Mouse (Mus musculus) testis, adult 2 months (tissue): ENCODE results near the gene Tmprss11b. TPM values are rescaled to one million over a fixed set of nuclear protein-coding genes. Genes with fewer than 3 reads are reported as not detected.
"Not testable (repeated sequence)": the region's sequence is repeated elsewhere in the genome, so short reads cannot be mapped to it uniquely, and the experiment has no call there.

ENCODE experiments used
- H3K27ac ChIP-seq: fragments of 200-500 bp; 2 replicates; pipeline ENCODE4 v1.5.1; 2012; ENCODE audit warnings: low read depth, low read length; ENCODE audit not compliant: control insufficient read depth, insufficient read depth
- H3K27me3 ChIP-seq: fragments of 200-500 bp; 2 replicates; pipeline ENCODE4 v1.6.1; 2012; ENCODE audit warnings: mild to moderate bottlenecking, low read length, moderate library complexity; ENCODE audit not compliant: control insufficient read depth, insufficient read depth
- H3K36me3 ChIP-seq: fragments of 200-500 bp; 2 replicates; pipeline ENCODE4 v1.6.1; 2012; ENCODE audit warnings: mild to moderate bottlenecking, low read length; ENCODE audit not compliant: control insufficient read depth, insufficient read depth
- H3K4me1 ChIP-seq: fragments of 200-500 bp; 2 replicates; pipeline ENCODE4 v1.6.1; 2012; ENCODE audit warnings: low read length; ENCODE audit not compliant: control insufficient read depth, insufficient read depth
- H3K4me3 ChIP-seq: fragments of 200-500 bp; 2 replicates; pipeline ENCODE4 v1.5.1; 2012; ENCODE audit warnings: low read depth, mild to moderate bottlenecking, low read length, moderate library complexity, mixed read lengths; ENCODE audit not compliant: control insufficient read depth
- CTCF ChIP-seq: fragments of 200-500 bp; IDR thresholded peaks from 2 replicates; pipeline ENCODE4 v1.5.1; 2012; ENCODE audit warnings: low read depth, mild to moderate bottlenecking, inconsistent platforms, low read length, moderate library complexity; ENCODE audit not compliant: control insufficient read depth, insufficient read depth, insufficient replicate concordance
- POLR2A ChIP-seq: fragments of 200-500 bp; IDR thresholded peaks from 2 replicates; pipeline ENCODE4 v1.6.1; 2012; ENCODE audit warnings: low read depth, mild to moderate bottlenecking, inconsistent platforms, low read length, moderate library complexity; ENCODE audit not compliant: control insufficient read depth
- polyA plus RNA-seq: library from polyadenylated mRNA; depleted of rRNA; stranded (reverse); fragments of >200 nt; gene quantifications from 2 replicates; pipeline ENCODE4 v1.2.3, GENCODE M21; 2012; rRNA removed

Tmprss11b gene
- polyA plus RNA-seq: 0.22 TPM in 2 replicates

GRCm38 (mm10) chr5:86676262-86676661 lies at the start of gene Tmprss11b:
TSS of gene Tmprss11b (minus strand) at chr5:86676362.
- H3K27ac ChIP-seq: no peak within 1 kb of the TSS
- TF ChIP-seq POLR2A (no peak), CTCF (no peak)
- no peaks in the 10 kb centered on the region for H3K36me3 ChIP-seq
- no peak within 1 kb of the TSS for H3K4me3 ChIP-seq
- no peaks in the 10 kb centered on the region for H3K4me1 ChIP-seq
- no peaks in the 10 kb centered on the region for H3K27me3 ChIP-seq

- no peak overlapping the region for H3K4me3 ChIP-seq
- no peaks in the 10 kb centered on the region for H3K27me3 ChIP-seq
- H3K36me3 ChIP-seq: no peaks in the 10 kb centered on the region
- H3K4me1 ChIP-seq: no peaks in the 10 kb centered on the region
- TF ChIP-seq CTCF: no peak
- no peak for TF ChIP-seq POLR2A
- no peak overlapping the region for H3K27ac ChIP-seq
Measured at GRCm38 (mm10) chr5:86725021-86725420, 48.9 kb upstream of the Tmprss11b start.

- Histone ChIP-seq H3K36me3 (no peaks in the 10 kb centered on the region), H3K27ac (no peak overlapping the region), H3K4me3 (no peak overlapping the region), H3K27me3 (no peaks in the 10 kb centered on the region), H3K4me1 (no peaks in the 10 kb centered on the region)
- TF ChIP-seq POLR2A (no peak), CTCF (no peak)
Measured at GRCm38 (mm10) chr5:86722820-86723460, 46.8 kb upstream of the Tmprss11b start.

- no peaks in the 10 kb centered on the region for H3K36me3 ChIP-seq
- no peaks in the 10 kb centered on the region for H3K27me3 ChIP-seq
- no peak for TF ChIP-seq CTCF
- H3K4me1 ChIP-seq: no peaks in the 10 kb centered on the region
- no peak overlapping the region for H3K27ac ChIP-seq
- no peak overlapping the region for H3K4me3 ChIP-seq
Measured at GRCm38 (mm10) chr5:86714967-86715366, 38.8 kb upstream of the Tmprss11b start.

DNA sequence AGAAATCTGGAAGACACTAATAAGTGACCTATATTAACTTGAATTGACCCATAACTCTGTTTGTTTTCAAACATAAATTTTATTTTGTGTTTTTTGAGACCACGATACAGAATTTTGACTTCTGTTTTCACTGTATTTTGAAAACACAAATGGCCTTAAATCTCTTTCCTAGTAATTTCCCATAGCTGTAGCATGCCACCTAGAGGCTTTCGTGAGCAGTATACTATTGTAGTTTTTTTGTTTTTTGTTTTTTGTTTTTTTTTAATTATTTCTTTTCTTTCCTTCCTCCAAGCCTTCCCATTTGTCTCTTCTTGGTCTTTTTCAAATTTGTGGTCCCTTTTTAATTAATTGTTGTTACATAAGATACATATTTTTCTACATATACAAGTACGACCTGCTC lies 28.8 kb upstream of the Tmprss11b start:
- Histone ChIP-seq H3K36me3 (no peaks in the 10 kb centered on the region), H3K27me3 (no peaks in the 10 kb centered on the region), H3K4me1 (no peaks in the 10 kb centered on the region), H3K27ac (no peak overlapping the region), H3K4me3 (no peak overlapping the region)
- TF ChIP-seq CTCF: no peak
- TF ChIP-seq POLR2A: no peak

GRCm38 (mm10) chr5:86684667-86685066 lies 8.5 kb upstream of the Tmprss11b start:
- no peak overlapping the region for H3K27ac ChIP-seq
- no peak for TF ChIP-seq POLR2A
- TF ChIP-seq CTCF: peak; percentile 37; the same call in 1 of the 2 replicates
- no peaks in the 10 kb centered on the region for H3K27me3 ChIP-seq
- H3K4me3 ChIP-seq: no peak overlapping the region
- H3K36me3 ChIP-seq: no peaks in the 10 kb centered on the region
- H3K4me1 ChIP-seq: no peaks in the 10 kb centered on the region

DNA sequence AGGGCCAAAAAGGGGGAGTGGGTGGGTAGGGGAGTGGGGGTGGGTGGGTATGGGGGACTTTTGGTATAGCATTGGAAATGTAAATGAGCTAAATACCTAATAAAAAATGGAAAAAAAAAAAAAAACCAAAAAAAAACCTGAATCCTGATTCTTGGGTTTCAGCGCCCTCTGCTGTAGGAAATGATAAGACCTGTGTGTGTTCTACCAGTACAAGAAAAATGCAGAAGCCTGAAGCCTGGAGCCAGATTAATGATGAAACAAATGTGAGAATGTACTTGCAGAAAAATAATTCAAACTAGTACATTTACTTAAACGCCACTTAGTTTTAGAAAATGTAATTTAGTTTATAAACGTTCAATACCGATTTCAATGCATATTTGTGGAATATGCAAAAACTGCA lies 27.0 kb downstream of the Tmprss11b start:
- H3K4me1 ChIP-seq, H3K36me3 ChIP-seq, H3K4me3 ChIP-seq, H3K27me3 ChIP-seq, H3K27ac ChIP-seq: not testable (repeated sequence)

- no peak overlapping the region for H3K27ac ChIP-seq
- H3K4me1 ChIP-seq: no peaks in the 10 kb centered on the region
- TF ChIP-seq POLR2A (no peak), CTCF (no peak)
- no peaks in the 10 kb centered on the region for H3K27me3 ChIP-seq
- H3K36me3 ChIP-seq: no peaks in the 10 kb centered on the region
- no peak overlapping the region for H3K4me3 ChIP-seq
Measured at GRCm38 (mm10) chr5:86640795-86641194, 35.4 kb downstream of the Tmprss11b start.
